Mouse (Mus musculus) hindbrain, postnatal 0 days (tissue): Measurements from ENCODE around the gene Mroh3. TPM values are rescaled to one million over a fixed set of nuclear protein-coding genes. Genes with fewer than 3 reads are reported as not detected.

Experiments used
- ATAC-seq: fragments of 200-750 bp; cut with Nextera tagmentation; 2 replicates; pipeline ENCODE4 v1.8.0; 2017; ENCODE audit warnings: mild to moderate bottlenecking, moderate TSS enrichment, moderate library complexity
- DNase-seq: peaks from one replicate; pipeline ENCODE4 v3.0.0-alpha.2; 2015; ENCODE audit warnings: low spot score
- H3K27ac ChIP-seq: fragments of 300-500 bp; sonication (generic); 2 replicates; pipeline ENCODE4 v1.5.1; 2014; ENCODE audit warnings: mild to moderate bottlenecking
- H3K27me3 ChIP-seq: fragments of 300-500 bp; sonication (generic); 2 replicates; pipeline ENCODE4 v1.6.1; 2014; ENCODE audit warnings: low read length, mixed read lengths; ENCODE audit not compliant: insufficient read depth
- H3K36me3 ChIP-seq: fragments of 300-500 bp; sonication (generic); 2 replicates; pipeline ENCODE4 v1.6.1; 2014; ENCODE audit warnings: low read length, mixed read lengths; ENCODE audit not compliant: insufficient read depth
- H3K4me1 ChIP-seq: fragments of 300-500 bp; sonication (generic); 2 replicates; pipeline ENCODE4 v1.6.1; 2014; ENCODE audit warnings: antibody characterized with exemption, low read length, mixed read lengths; ENCODE audit not compliant: insufficient read depth
- H3K4me2 ChIP-seq: fragments of 300-500 bp; sonication (generic); 2 replicates; pipeline ENCODE4 v1.6.1; 2014; ENCODE audit warnings: low read depth, mild to moderate bottlenecking, low read length, moderate library complexity, mixed read lengths
- H3K4me3 ChIP-seq: fragments of 300-500 bp; sonication (generic); 2 replicates; pipeline ENCODE4 v1.5.1; 2014; ENCODE audit warnings: low read length
- H3K9ac ChIP-seq: fragments of 300-500 bp; sonication (generic); replicated peaks from 2 replicates; pipeline ENCODE4 v1.6.1; 2014; ENCODE audit warnings: mild to moderate bottlenecking, low read length, moderate library complexity, mixed read lengths
- H3K9me3 ChIP-seq: fragments of 300-500 bp; sonication (generic); 2 replicates; pipeline ENCODE4 v1.6.1; 2016; ENCODE audit warnings: low read length, mixed read lengths
- CTCF ChIP-seq: IDR thresholded peaks from 2 replicates; pipeline ENCODE4 v1.5.1; 2016; ENCODE audit warnings: antibody characterized with exemption, control low read depth, low read depth
- WGBS: fragments of 180-500 bp; shearing (Covaris S2); extraction: QIAGEN DNeasy Blood & Tissue Kit; methylation state at CpG from one replicate; pipeline ENCODE4 v1.1.7; 2014; 5-methylcytosine and 5-hydroxymethylcytosine counted together
- polyA plus RNA-seq: library from polyadenylated mRNA; unstranded; fragments of >200 nt; fragmentation: Nextera tagmentation; extraction: Ambion mirVana; gene quantifications from 2 replicates; pipeline ENCODE4 v1.2.1, GENCODE M21; 2015
- total RNA-seq: library from RNA; depleted of rRNA; stranded (reverse); fragments of >200 nt; gene quantifications from 2 replicates; pipeline ENCODE4 v1.2.3, GENCODE M21; 2014

The Mroh3 gene
- total and polyA plus RNA-seq, 2 experiments from 2014 or later = 0.23 to 0.84 TPM

DNA sequence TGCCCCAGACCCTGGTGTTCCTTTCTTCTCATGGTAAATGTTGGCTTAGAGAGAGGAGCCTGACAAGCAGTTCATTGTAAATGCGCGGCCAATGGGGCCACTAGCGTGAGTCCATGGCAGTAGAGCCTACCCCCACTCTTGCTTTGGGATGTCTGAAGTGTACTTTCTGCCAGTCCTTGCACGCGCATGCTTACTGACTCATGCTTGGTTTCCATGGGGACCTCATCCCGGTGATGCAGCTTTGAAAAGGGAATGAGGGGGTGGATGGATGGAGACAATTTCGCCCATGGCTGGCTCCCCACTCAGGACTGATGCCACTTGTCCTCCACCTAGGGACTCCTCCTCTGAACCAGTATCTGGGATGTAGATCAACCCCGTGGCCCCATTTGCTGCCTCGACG is 69.1 kb downstream of the Mroh3 start:
- no peak overlapping the region for H3K4me3 ChIP-seq
- H3K4me1 ChIP-seq = peaks cover 50% of the 10 kb centered on the region
- H3K4me2 ChIP-seq = no peak overlapping the region
- peak; percentile 41 for ATAC-seq
- peak; percentile 65 for DNase-seq
- H3K9me3 ChIP-seq = no peaks in the 10 kb centered on the region
- no peaks in the 10 kb centered on the region for H3K27me3 ChIP-seq
- H3K27ac ChIP-seq = peak overlapping the region; percentile 65
- no peak overlapping the region for H3K9ac ChIP-seq
- peaks cover 34% of the 10 kb centered on the region for H3K36me3 ChIP-seq
- WGBS = 43% methylated on average over 10 of the region's 10 CpGs
- no peak for TF ChIP-seq CTCF

DNA sequence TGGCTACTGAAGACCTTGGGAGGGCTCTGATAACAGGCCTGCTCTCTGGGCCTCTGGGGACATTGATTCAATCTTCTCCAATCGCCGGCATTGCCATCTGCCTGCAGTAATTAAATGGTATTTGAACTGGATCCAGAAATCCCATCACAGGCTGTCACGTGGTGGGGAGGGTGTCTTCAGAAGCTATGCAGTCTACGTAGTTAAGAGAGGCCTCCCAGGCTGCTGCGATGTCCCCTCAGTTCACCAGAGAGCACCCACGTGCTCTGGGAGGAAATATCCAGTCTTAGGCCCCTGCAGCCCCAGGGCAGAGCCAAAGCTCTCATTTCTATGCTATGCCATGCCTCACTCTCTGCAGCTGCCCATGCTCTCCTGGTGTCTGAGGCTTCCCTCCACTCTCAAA is 70.3 kb downstream of the Mroh3 start:
- WGBS = 5% methylated on average over 6 of the region's 6 CpGs
- Histone ChIP-seq H3K4me1 (peaks cover 61% of the 10 kb centered on the region), H3K36me3 (peaks cover 22% of the 10 kb centered on the region), H3K9ac (no peak overlapping the region), H3K27ac (peak overlapping the region; percentile 72), H3K4me2 (no peak overlapping the region), H3K9me3 (no peaks in the 10 kb centered on the region), H3K27me3 (no peaks in the 10 kb centered on the region), H3K4me3 (no peak overlapping the region)
- TF ChIP-seq CTCF = no peak
- DNase-seq = peak; percentile 89
- peak; percentile 61 for ATAC-seq

DNA sequence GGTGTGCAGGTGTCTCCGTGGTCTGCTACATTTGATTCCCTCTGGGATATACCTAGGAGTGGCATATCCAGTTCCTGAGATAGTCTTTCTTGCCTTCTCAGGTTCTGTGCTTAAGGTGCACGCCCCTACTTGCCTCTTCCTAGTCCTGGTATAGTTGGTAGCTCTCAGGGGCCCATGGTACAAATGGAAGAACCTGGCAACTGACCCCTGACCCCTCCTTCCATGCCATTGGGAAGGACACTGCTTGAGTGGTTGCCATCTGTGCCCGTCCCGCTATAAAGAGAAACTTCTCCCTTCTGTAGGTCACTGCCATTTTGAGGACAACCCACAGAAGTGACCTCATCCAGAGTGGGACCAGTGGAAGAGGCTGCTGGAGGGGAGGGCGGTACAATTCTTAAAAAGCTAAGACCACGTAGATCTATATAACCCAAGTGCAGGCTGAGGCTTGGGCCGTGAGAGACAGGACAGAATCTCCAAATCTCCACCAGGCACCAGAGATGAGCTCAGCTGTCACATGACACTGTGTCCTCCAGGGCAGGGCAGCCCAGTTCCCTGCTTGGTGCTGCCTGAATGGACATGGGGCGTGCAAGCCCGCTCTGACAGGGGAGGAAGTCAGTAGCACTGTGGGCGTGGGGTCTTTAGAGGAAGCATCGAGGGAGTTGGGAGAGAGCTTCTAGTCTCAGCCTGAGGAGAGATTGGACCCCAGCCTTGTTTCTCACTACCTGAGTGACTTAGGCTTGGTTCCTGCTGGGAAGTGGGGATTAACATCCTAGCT is 71.3 kb downstream of the Mroh3 start:
- H3K27me3 ChIP-seq = no peaks in the 10 kb centered on the region
- H3K4me2 ChIP-seq = 0 out of 2 replicates have a peak overlapping the region, but pooled peaks have one; percentile 3
- no peak for ATAC-seq
- H3K36me3 ChIP-seq = peaks cover 15% of the 10 kb centered on the region; the same call in 1 of the 2 replicates
- H3K9me3 ChIP-seq = no peaks in the 10 kb centered on the region
- DNase-seq = no peak
- TF ChIP-seq CTCF = no peak
- no peak overlapping the region for H3K9ac ChIP-seq
- peak overlapping the region; percentile 72 for H3K27ac ChIP-seq
- no peak overlapping the region for H3K4me3 ChIP-seq
- 73% methylated on average over 11 of the region's 11 CpGs for WGBS
- H3K4me1 ChIP-seq = peaks cover 71% of the 10 kb centered on the region

DNA sequence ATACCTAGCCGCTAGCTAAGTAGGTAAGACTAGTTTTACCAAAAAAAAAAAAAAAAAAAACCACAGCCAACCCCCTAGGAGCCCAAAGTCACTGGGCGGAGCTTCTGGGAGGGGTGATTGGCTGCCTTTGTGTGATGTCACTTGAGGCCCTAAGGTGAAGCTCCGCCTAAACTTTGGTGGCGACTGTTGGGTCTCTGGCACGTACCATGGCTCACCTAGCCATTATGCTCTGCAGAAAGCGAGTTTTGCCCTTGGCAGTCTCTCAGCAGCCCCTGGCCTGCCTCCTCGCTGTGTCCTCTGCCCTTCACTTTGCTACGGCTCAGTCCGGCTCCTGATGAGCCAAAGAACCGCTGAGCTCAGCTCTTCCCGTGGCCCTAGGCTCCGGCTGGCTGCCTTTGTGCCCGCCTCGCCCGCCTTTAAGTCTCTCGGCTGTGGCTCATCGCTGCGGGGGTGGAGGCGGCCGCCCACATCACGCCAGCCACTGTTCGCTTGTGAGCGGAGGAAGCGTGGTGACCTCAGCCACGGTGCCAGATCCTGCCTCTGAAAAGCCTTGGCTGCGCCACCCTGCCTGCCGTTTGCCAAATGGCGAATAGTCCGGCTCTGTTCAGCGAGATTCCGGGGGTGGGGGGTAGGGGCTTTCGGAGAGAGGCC is 72.5 kb downstream of the Mroh3 start:
- Histone ChIP-seq H3K4me2 (peak overlapping the region; percentile 68), H3K9me3 (no peaks in the 10 kb centered on the region), H3K4me3 (peak overlapping the region; percentile 35), H3K27ac (peak overlapping the region; percentile 92), H3K4me1 (peaks cover 81% of the 10 kb centered on the region), H3K9ac (peak overlapping the region; percentile 56), H3K36me3 (peaks cover 6% of the 10 kb centered on the region; the same call in 1 of the 2 replicates), H3K27me3 (no peaks in the 10 kb centered on the region)
- under 1% methylated on average over 32 of the region's 32 CpGs for WGBS
- ATAC-seq (peak; percentile 77), DNase-seq (peak; percentile 89)
- no peak for TF ChIP-seq CTCF

DNA sequence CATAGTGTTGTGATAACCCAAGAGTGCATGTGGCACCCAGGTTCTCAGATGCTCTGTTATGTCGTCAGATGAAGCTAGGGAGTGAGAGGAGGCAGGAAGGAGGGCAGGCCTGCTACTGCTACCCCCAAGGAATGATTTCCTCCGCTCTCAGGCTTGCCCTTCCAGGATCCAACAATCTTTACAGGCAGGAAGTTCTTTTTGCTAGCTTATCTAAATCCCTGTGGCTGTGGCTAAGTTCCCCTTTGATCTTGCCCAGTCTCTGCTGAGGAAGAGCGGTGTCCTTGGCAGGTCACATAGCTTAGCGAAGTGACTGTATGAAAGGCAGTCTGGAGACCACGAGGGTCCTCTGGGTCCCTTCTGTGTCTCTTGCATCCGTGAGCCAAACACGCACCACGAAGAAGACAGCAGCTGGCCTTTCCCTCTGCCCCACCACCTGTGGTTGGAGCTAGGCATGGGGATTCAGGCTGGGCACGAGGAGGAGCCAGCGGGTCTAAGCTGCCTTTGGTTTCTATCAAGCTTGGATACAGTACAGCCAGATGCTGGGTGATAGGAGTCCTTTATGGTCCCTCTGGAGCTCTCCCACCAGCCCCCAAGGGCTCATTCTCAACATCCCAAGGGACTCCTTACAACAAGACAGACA is 74.3 kb downstream of the Mroh3 start:
- Histone ChIP-seq H3K36me3 (no peaks in the 10 kb centered on the region), H3K9ac (no peak overlapping the region), H3K27me3 (no peaks in the 10 kb centered on the region), H3K4me3 (no peak overlapping the region), H3K4me2 (peak overlapping the region; percentile 41), H3K4me1 (peaks cover 91% of the 10 kb centered on the region), H3K27ac (peak overlapping the region; percentile 48; the same call in 1 of the 2 replicates), H3K9me3 (no peaks in the 10 kb centered on the region)
- 36% methylated on average over 10 of the region's 10 CpGs for WGBS
- ATAC-seq = no peak
- no peak for TF ChIP-seq CTCF
- peak; percentile 41 for DNase-seq

DNA sequence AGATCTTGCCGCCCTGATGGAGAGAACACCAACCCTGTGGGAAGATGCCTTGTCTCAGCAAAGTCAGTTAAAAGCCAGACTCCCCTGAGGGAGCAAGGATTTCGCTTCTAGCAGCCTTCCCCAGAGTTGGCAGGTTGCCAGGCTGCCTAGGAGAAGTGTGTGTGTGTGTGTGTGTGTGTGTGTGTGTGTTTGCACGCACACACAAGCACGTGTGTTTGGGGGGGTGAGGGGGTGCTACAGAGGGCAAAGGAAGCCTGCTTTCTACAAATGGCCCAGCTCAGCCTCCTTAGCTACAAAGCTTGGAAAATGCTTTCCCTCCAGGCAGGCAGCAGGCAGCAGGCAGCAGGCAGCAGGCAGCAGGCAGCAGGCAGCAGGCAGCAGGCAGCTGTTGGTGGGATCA is 75.1 kb downstream of the Mroh3 start:
- Histone ChIP-seq H3K4me2 (peak overlapping the region; percentile 41), H3K27me3 (no peaks in the 10 kb centered on the region), H3K36me3 (no peaks in the 10 kb centered on the region), H3K9ac (no peak overlapping the region), H3K9me3 (no peaks in the 10 kb centered on the region), H3K4me1 (peaks cover 83% of the 10 kb centered on the region), H3K4me3 (no peak overlapping the region; the same call in 1 of the 2 replicates), H3K27ac (peak overlapping the region; percentile 48)
- ATAC-seq = no peak
- WGBS = 2% methylated on average over 4 of the region's 4 CpGs
- no peak for TF ChIP-seq CTCF
- DNase-seq = peak; percentile 88
